Mouse (Mus musculus): Measurements from ENCODE around the gene Bcas3. TPM values are rescaled to one million over a fixed set of nuclear protein-coding genes. Genes with fewer than 3 reads are reported as not detected.

Bcas3 gene
- polyA plus RNA-seq, 1 experiment from 2014 or later = 31.2 TPM

DNA sequence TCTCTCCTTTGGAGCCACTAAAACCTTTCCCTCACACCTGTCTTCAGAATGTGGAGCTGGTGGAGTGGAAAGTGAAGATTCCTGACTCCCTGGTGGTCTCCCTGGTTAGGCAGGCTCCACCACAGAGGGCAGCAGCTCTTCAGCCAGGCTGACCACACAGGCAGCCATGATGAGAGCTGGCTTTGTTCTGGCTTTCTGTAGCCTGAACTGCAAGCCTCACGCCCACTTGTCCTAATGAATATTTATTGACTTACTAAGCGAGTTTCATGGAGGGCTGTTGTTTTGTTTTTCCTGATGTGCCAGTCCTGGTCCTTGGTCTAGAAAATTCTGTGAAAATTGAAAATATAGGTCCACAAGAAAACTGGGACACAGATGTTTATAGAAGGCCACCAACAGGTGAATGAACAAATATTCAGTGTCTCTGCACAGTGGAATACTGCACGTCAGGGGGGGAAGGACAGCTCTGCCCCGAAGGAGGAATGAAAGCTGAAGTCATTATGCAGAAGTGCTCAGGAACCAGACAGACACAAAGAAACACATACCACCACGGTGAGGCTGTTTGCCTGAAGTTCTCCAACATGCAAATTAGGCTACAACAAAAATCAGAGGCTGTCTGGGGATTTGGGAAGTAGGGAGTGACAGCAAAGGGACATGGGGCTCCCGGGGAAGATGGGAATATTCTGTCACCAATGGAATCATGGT is 505.2 kb downstream of the Bcas3 start:
- DNase-seq (ENCODE audit: low spot score) = peak; percentile 30
- Histone ChIP-seq H3K9ac (replicated peaks; ENCODE audit: low read length) (no peak overlapping the region), H3K9me3 (replicated peaks; ENCODE audit: control insufficient read depth, low read length) (no peaks in the 10 kb centered on the region), H3K4me1 (ENCODE audit: control insufficient read depth, insufficient read depth, low read length) (no peaks in the 10 kb centered on the region), H3K27ac (replicated peaks; ENCODE audit: low read depth, low read length) (no peak overlapping the region), H3K27me3 (ENCODE audit: control insufficient read depth, insufficient read depth, low read length) (no peaks in the 10 kb centered on the region), H3K36me3 (replicated peaks; ENCODE audit: control insufficient read depth, insufficient read depth, low read depth, low read length) (no peaks in the 10 kb centered on the region), H3K4me2 (ENCODE audit: low read depth, low read length) (no peak overlapping the region), H3K4me3 (ENCODE audit: low read depth, low read length) (no peak overlapping the region)
- no peak for ATAC-seq (replicated peaks; ENCODE audit: insufficient number of reproducible peaks, low FRiP score, low TSS enrichment, low read depth)
- 14% methylated on average over 6 of the region's 6 CpGs for WGBS

DNA sequence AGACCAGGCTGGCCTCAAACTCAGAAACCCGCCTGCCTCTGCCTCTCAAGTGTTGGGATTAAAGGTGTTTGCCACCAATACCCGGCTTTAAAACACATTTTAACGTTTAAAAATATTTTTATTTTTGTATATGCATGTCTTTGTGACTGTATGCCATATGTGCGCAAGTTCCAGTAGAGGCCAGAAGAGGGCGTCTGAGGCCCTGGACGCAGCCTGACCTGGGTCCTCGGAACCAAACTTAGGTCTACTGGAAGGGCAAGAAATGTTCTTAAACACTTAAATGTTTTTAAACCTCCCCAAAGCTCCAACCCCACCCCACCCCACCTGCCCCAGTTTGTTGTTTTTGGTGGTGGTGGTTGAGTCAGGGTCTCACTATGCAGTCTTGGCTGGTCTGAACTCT is 511.4 kb downstream of the Bcas3 start:
- DNase-seq (ENCODE audit: low spot score) (peak; percentile 45), ATAC-seq (replicated peaks; ENCODE audit: insufficient number of reproducible peaks, low FRiP score, low TSS enrichment, low read depth) (no peak)
- Histone ChIP-seq H3K9me3 (replicated peaks; ENCODE audit: control insufficient read depth, low read length) (no peaks in the 10 kb centered on the region), H3K36me3 (replicated peaks; ENCODE audit: control insufficient read depth, insufficient read depth, low read depth, low read length) (no peaks in the 10 kb centered on the region), H3K4me3 (ENCODE audit: low read depth, low read length) (no peak overlapping the region), H3K9ac (replicated peaks; ENCODE audit: low read length) (no peak overlapping the region), H3K4me2 (ENCODE audit: low read depth, low read length) (no peak overlapping the region), H3K27ac (replicated peaks; ENCODE audit: low read depth, low read length) (no peak overlapping the region), H3K27me3 (ENCODE audit: control insufficient read depth, insufficient read depth, low read length) (no peaks in the 10 kb centered on the region), H3K4me1 (ENCODE audit: control insufficient read depth, insufficient read depth, low read length) (no peaks in the 10 kb centered on the region)
- 35% methylated on average over 7 of the region's 7 CpGs for WGBS

Small RNAs within 50 kb of the gene (microRNA-seq; reads per million reads assigned to microRNA genes)
- not detected for gene Mir5110 (ENCODE audit: borderline number of aligned reads)

Other genes starting within 250 kb of the Bcas3 start
- 5.7 and 6.1 TPM in 2 replicates for gene Usp32, start 213.0 kb upstream of the Bcas3 start, polyA plus RNA-seq (2014; fragmentation: Nextera tagmentation; extraction: Ambion mirVana)
- not detected in 2 replicates for gene 1700125H20Rik, start 182.8 kb upstream of the Bcas3 start, polyA plus RNA-seq (2014; fragmentation: Nextera tagmentation; extraction: Ambion mirVana)
- 56.5 and 58.8 TPM in 2 replicates for gene Appbp2, start 118.0 kb upstream of the Bcas3 start, polyA plus RNA-seq (2014; fragmentation: Nextera tagmentation; extraction: Ambion mirVana)
- gene Ppm1d, start 41.9 kb upstream of the Bcas3 start, polyA plus RNA-seq (2014; fragmentation: Nextera tagmentation; extraction: Ambion mirVana) = 26.0 and 30.7 TPM in 2 replicates